Mouse (Mus musculus): ENCODE data around the gene March1.

- TF ChIP-seq CTCF (IDR thresholded peaks at IDR 0.05) = no peak
- no peak for TF ChIP-seq POLR2A (IDR thresholded peaks at IDR 0.05; ENCODE audit: insufficient read depth, low read depth, low read length)
These were observed 349.0 kb downstream of the March1 start for GRCm38 (mm10) chr8:65966502-65967222.

Measured in heart, adult 2 months (tissue).